Mouse (Mus musculus) forebrain, postnatal 0 days (tissue): ENCODE measurements around the gene Gm20696. TPM values are rescaled to one million over a fixed set of nuclear protein-coding genes. Genes with fewer than 3 reads are reported as not detected.

Source experiments
- ATAC-seq: fragments of 200-750 bp; cut with Nextera tagmentation; 2 replicates; pipeline ENCODE4 v1.8.0; 2017; ENCODE audit warnings: mild to moderate bottlenecking, moderate library complexity
- DNase-seq: peaks from one replicate; pipeline ENCODE4 v3.0.0-alpha.2; 2015
- H3K27ac ChIP-seq: fragments of 300-500 bp; sonication (generic); 2 replicates; pipeline ENCODE4 v1.5.1; 2014; ENCODE audit warnings: low read depth, mild to moderate bottlenecking, antibody characterized with exemption, low read length, moderate library complexity, mixed read lengths
- H3K27me3 ChIP-seq: fragments of 300-500 bp; sonication (generic); 2 replicates; pipeline ENCODE4 v1.6.1; 2014; ENCODE audit warnings: mild to moderate bottlenecking, low read length, mixed read lengths; ENCODE audit not compliant: insufficient read depth
- H3K36me3 ChIP-seq: fragments of 300-500 bp; sonication (generic); 2 replicates; pipeline ENCODE4 v1.6.1; 2014; ENCODE audit warnings: mild to moderate bottlenecking, moderate library complexity; ENCODE audit not compliant: insufficient read depth
- H3K4me1 ChIP-seq: fragments of 300-500 bp; sonication (generic); 2 replicates; pipeline ENCODE4 v1.6.1; 2014; ENCODE audit warnings: antibody characterized with exemption; ENCODE audit not compliant: insufficient read depth
- H3K4me2 ChIP-seq: fragments of 300-500 bp; sonication (generic); 2 replicates; pipeline ENCODE4 v1.6.1; 2014; ENCODE audit warnings: low read depth, mild to moderate bottlenecking, moderate library complexity
- H3K4me3 ChIP-seq: fragments of 300-500 bp; sonication (generic); 2 replicates; pipeline ENCODE4 v1.5.1; 2014; ENCODE audit warnings: low read depth, low read length, mixed read lengths
- H3K9ac ChIP-seq: fragments of 300-500 bp; sonication (generic); 2 replicates; pipeline ENCODE4 v1.6.1; 2014; ENCODE audit warnings: mild to moderate bottlenecking
- H3K9me3 ChIP-seq: fragments of 300-500 bp; sonication (generic); 2 replicates; pipeline ENCODE4 v1.6.1; 2016; ENCODE audit warnings: low read length
- CTCF ChIP-seq: sonication (generic); IDR thresholded peaks from 2 replicates; pipeline ENCODE4 v1.5.1; 2016; ENCODE audit warnings: antibody characterized with exemption, control low read depth, low read depth
- WGBS: fragments of 180-500 bp; shearing (Covaris S2); extraction: QIAGEN DNeasy Blood & Tissue Kit; methylation state at CpG from one replicate; pipeline ENCODE4 v1.1.7; 2014; 5-methylcytosine and 5-hydroxymethylcytosine counted together
- polyA plus RNA-seq: library from polyadenylated mRNA; unstranded; fragments of >200 nt; fragmentation: Nextera tagmentation; extraction: Ambion mirVana; gene quantifications from 2 replicates; pipeline ENCODE4 v1.2.1, GENCODE M21; 2015
- total RNA-seq: library from RNA; depleted of rRNA; stranded (reverse); fragments of >200 nt; gene quantifications from 2 replicates; pipeline ENCODE4 v1.2.3, GENCODE M21; 2014

The Gm20696 gene
- total and polyA plus RNA-seq, 2 experiments from 2014 or later = 2.2 to 2.6 TPM

DNA sequence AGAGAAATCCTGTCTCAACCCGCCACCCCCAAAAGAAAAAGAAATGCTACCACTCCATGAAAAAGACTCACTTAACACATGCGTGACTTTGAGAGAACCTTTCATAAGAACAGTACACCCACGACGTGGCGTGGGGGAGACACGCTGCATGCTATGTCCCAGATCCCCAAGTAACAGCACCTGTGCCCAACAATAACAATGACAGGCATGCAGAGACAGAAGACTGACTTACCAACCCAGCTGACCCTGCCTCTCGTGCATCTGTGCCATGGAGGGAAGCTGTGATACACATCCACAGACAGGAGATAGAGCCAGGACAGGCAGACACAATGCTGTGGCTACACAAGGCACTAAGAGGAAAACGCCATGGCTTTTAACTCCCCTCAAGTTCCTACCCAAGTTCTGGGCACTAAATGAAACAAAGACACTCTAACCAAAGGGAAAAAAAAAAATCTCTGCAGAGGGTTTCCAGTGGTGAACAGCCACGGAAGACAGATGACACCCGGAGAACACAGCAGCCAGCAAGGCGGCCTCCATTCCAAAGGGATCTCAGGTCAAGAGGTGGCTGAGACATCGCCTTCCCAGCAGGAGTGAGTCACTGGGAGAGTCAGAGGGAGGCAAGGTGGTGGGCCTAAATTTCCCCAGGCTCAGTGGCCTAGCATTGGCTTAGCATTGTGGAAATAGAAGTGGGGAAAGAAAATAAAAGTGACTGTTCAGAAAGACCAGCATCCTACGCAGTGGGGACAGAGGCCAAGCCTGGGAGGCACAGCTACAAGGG lies 187.5 kb downstream of the Gm20696 start:
- H3K9me3 ChIP-seq = no peaks in the 10 kb centered on the region
- H3K27me3 ChIP-seq = no peaks in the 10 kb centered on the region
- ATAC-seq = no peak
- H3K9ac ChIP-seq = no peak overlapping the region
- H3K4me1 ChIP-seq = 0 out of 2 replicates have a peak, but pooled peaks cover under 1% of the 10 kb centered on the region
- no peak overlapping the region for H3K4me3 ChIP-seq
- DNase-seq = no peak
- no peak overlapping the region for H3K27ac ChIP-seq
- no peak for TF ChIP-seq CTCF
- WGBS = 95% methylated on average over 13 of the region's 13 CpGs
- no peaks in the 10 kb centered on the region for H3K36me3 ChIP-seq
- no peak overlapping the region for H3K4me2 ChIP-seq

DNA sequence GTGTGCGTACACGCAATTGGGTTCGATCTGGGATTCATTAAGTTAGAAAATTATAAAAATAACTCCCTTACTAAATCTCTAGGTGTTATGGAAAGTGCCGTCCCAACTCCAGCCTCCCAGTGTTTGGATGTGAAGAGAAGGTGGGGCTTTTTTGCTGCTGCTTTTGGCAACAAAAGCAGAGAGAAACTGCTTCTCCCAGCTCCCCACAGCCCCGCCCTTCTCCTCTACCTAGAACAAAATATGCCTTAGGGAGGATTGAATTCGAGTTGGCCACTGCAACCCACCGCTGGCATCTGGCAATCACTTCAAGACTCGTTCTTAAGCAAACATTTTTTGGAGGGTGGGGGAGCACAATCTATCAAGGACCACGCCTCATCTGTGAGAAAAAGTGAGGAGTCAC lies 191.6 kb downstream of the Gm20696 start:
- Histone ChIP-seq H3K9me3 (no peaks in the 10 kb centered on the region), H3K27me3 (no peaks in the 10 kb centered on the region), H3K4me3 (no peak overlapping the region), H3K36me3 (no peaks in the 10 kb centered on the region), H3K27ac (no peak overlapping the region), H3K9ac (no peak overlapping the region), H3K4me2 (no peak overlapping the region), H3K4me1 (no peaks in the 10 kb centered on the region)
- no peak for DNase-seq
- WGBS = 84% methylated on average over 9 of the region's 9 CpGs
- ATAC-seq = no peak
- TF ChIP-seq CTCF = no peak

DNA sequence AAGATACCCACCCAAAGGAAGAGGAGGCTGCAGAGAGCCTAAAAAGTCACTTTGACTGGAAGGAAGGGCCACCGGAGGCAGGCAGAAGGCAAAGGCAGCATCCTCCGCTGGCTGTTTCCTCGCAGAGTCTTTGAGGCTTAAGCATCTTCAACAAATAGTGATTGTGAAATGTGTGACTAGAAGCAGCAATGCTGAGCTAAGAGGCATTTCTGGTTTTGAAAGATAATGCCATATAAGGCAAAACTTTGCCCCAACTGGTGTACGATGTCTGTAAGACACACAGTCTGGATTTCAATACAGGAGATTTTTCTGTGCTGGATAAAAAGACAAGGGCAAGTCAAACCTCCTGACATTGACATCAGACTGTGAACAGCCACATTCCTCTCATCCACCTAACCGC lies 195.7 kb downstream of the Gm20696 start:
- DNase-seq = no peak

DNA sequence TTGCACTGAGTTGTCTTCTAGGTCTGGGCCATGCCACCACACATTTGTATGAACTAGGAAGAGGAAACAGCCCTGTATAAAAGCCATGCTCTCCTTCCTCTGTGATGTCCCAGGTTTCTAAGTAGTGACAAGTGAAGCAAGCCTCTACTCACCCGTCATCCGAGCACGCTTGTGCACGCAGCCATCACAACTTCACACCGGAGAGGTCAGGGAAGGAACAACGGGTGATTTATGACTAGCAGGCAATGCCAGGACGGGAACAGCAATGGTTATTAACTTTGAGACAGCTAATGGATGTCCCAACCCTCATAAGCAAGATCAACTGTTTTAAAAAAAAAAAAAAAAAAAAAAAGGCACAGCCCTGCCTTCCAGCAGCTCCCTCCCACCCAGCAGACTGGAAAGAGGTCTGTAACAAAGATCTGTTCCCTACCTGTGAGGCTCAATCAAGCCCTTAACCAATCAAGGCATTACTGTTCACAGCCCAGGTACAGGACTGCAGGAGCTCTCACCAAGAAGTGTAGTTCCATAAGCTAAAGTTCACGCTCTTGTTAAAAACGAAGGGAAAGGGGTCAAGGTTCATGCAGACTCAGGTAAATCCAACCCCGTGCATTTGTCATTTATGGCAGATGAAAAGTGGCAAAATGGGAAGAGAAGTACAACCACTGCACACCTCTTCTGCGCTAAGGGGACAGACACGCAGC lies 197.3 kb downstream of the Gm20696 start:
- Histone ChIP-seq H3K9ac (no peak overlapping the region), H3K4me2 (no peak overlapping the region), H3K4me3 (no peak overlapping the region), H3K9me3 (no peaks in the 10 kb centered on the region), H3K27me3 (no peaks in the 10 kb centered on the region), H3K27ac (no peak overlapping the region), H3K4me1 (no peaks in the 10 kb centered on the region), H3K36me3 (0 out of 2 replicates have a peak, but pooled peaks cover 3% of the 10 kb centered on the region)
- no peak for DNase-seq
- ATAC-seq = no peak
- WGBS = 93% methylated on average over 12 of the region's 12 CpGs
- no peak for TF ChIP-seq CTCF

More for the DNA sequence above, 195.7 kb downstream of the Gm20696 start:
- no peak overlapping the region for H3K4me3 ChIP-seq
- no peak overlapping the region for H3K4me2 ChIP-seq
- no peaks in the 10 kb centered on the region for H3K9me3 ChIP-seq
- no peak for ATAC-seq
- H3K27me3 ChIP-seq = no peaks in the 10 kb centered on the region
- H3K27ac ChIP-seq = no peak overlapping the region
- H3K36me3 ChIP-seq = 0 out of 2 replicates have a peak, but pooled peaks cover 3% of the 10 kb centered on the region
- TF ChIP-seq CTCF = no peak
- H3K9ac ChIP-seq = no peak overlapping the region
- 75% methylated on average over 5 of the region's 5 CpGs for WGBS
- no peaks in the 10 kb centered on the region for H3K4me1 ChIP-seq

DNA sequence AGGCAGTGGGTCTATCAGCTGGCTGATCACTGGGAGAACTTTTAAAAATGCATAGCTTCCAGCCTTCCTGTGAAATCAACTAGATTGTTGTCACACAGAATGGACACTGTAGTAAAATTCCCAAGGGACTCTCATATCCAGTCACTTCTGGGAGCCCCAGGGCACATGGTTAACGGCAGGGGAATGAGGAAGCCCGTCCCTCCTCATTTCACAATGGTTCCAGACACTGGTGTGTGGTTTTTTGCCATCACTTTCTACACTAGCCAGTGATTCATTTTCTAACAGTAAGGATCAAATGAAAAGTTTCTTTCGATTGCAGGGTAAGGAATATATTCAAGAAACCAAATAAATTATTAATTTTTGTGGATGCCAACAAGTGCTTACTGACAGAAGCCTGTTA lies 198.8 kb downstream of the Gm20696 start:
- WGBS = 72% methylated on average over 3 of the region's 3 CpGs
- H3K27me3 ChIP-seq = no peaks in the 10 kb centered on the region
- TF ChIP-seq CTCF = no peak
- no peak overlapping the region for H3K4me2 ChIP-seq
- DNase-seq (no peak), ATAC-seq (no peak)
- no peaks in the 10 kb centered on the region for H3K9me3 ChIP-seq
- H3K9ac ChIP-seq = no peak overlapping the region
- no peaks in the 10 kb centered on the region for H3K4me1 ChIP-seq
- no peak overlapping the region for H3K4me3 ChIP-seq
- 0 out of 2 replicates have a peak, but pooled peaks cover 3% of the 10 kb centered on the region for H3K36me3 ChIP-seq
- no peak overlapping the region for H3K27ac ChIP-seq

- 32% methylated on average over 8 of the region's 8 CpGs for WGBS
- H3K27me3 ChIP-seq = no peaks in the 10 kb centered on the region
- H3K4me2 ChIP-seq = no peak overlapping the region
- H3K4me1 ChIP-seq = no peaks in the 10 kb centered on the region
- H3K27ac ChIP-seq = no peak overlapping the region
- 0 out of 2 replicates have a peak, but pooled peaks cover 3% of the 10 kb centered on the region for H3K36me3 ChIP-seq
- H3K9me3 ChIP-seq = no peaks in the 10 kb centered on the region
- H3K4me3 ChIP-seq = no peak overlapping the region
- H3K9ac ChIP-seq = no peak overlapping the region
- no peak for TF ChIP-seq CTCF
- ATAC-seq = no peak
- DNase-seq = no peak
These were observed 199.5 kb downstream of the Gm20696 start for GRCm38 (mm10) chr6:99467109-99467508.

DNA sequence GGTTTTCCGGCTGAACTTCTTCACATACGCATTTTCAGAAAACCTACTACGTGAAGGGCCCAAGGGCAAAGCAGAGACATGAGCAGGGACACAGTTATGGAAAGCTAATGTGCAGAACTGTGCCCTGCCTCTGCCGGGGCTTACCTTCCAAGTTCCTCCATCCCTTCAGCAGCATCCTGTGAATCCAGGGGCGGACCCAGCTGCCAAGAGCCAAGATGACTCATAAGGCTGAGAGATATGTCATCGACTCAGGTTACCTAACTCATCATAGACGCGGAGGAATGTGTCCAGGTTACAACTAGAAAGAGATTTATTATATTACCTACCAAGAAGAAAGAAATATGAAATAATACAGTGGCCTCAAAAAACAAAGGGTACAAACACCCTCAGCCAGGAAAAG lies 200.2 kb downstream of the Gm20696 start:
- no peak overlapping the region for H3K4me2 ChIP-seq
- no peaks in the 10 kb centered on the region for H3K27me3 ChIP-seq
- no peaks in the 10 kb centered on the region for H3K4me1 ChIP-seq
- 0 out of 2 replicates have a peak, but pooled peaks cover 3% of the 10 kb centered on the region for H3K36me3 ChIP-seq
- WGBS = 87% methylated on average over 8 of the region's 8 CpGs
- no peaks in the 10 kb centered on the region for H3K9me3 ChIP-seq
- TF ChIP-seq CTCF = no peak
- DNase-seq (no peak), ATAC-seq (no peak)
- H3K9ac ChIP-seq = no peak overlapping the region
- no peak overlapping the region for H3K27ac ChIP-seq
- H3K4me3 ChIP-seq = no peak overlapping the region
